Mouse (Mus musculus): Measurements from ENCODE around the gene Tmem138. TPM values are rescaled to one million over a fixed set of nuclear protein-coding genes. Genes with fewer than 3 reads are reported as not detected.
A peak's percentile ranks its signal among the peaks of the same experiment; 100 is the strongest.

Tmem138 gene
- polyA plus RNA-seq, 1 experiment from 2014 or later, result 35.0 TPM

DNA sequence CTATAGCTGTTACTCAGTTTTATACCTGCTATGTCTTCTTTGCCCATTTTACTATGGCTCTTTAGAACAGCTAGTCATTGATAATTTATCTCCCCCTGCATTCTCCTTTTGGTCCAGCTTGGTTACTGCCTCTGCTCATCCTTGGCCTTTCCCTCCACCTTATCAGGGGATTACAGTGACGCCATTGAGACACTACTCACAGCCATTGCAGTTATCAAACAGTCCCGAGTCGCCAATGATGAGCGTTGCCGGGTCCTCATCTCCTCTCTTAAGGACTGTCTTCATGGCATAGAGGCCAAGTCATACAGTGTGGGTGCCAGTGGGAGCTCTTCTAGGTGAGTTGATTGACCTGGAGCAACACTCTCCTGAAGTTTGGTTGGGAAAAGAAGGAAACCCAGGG lies 37.7 kb downstream of the Tmem138 start:
- H3K4me2 ChIP-seq (ENCODE audit: low read length), result no peak overlapping the region
- 92% methylated on average over 5 of the region's 5 CpGs for WGBS
- no peaks in the 10 kb centered on the region for H3K27me3 ChIP-seq (ENCODE audit: insufficient read depth, low read length)
- no peak overlapping the region for H3K4me3 ChIP-seq (replicated peaks; ENCODE audit: low read depth, low read length)
- no peak for DNase-seq (ENCODE audit: low spot score)
- H3K9ac ChIP-seq (ENCODE audit: low read depth, low read length), result no peak overlapping the region
- no peak overlapping the region for H3K27ac ChIP-seq
- TF ChIP-seq CTCF (IDR thresholded peaks at IDR 0.05; ENCODE audit: low read depth), result no peak
- ATAC-seq (replicated peaks; ENCODE audit: low FRiP score, low read depth), result no peak
- H3K36me3 ChIP-seq (ENCODE audit: insufficient read depth, low read length), result peaks cover 60% of the 10 kb centered on the region
- H3K9me3 ChIP-seq (replicated peaks; ENCODE audit: low read length), result no peaks in the 10 kb centered on the region
- H3K4me1 ChIP-seq (replicated peaks; ENCODE audit: insufficient read depth, low read length), result no peaks in the 10 kb centered on the region

- ATAC-seq (replicated peaks; ENCODE audit: low FRiP score, low read depth) (no peak), DNase-seq (ENCODE audit: low spot score) (no peak)
- Histone ChIP-seq H3K9ac (ENCODE audit: low read depth, low read length) (no peak overlapping the region), H3K9me3 (replicated peaks; ENCODE audit: low read length) (no peaks in the 10 kb centered on the region), H3K27ac (no peak overlapping the region), H3K36me3 (ENCODE audit: insufficient read depth, low read length) (peaks cover 39% of the 10 kb centered on the region), H3K4me3 (replicated peaks; ENCODE audit: low read depth, low read length) (no peak overlapping the region), H3K4me2 (ENCODE audit: low read length) (no peak overlapping the region), H3K4me1 (replicated peaks; ENCODE audit: insufficient read depth, low read length) (peaks cover 17% of the 10 kb centered on the region), H3K27me3 (ENCODE audit: insufficient read depth, low read length) (no peaks in the 10 kb centered on the region)
- TF ChIP-seq CTCF (IDR thresholded peaks at IDR 0.05; ENCODE audit: low read depth), result peak; percentile 28; the same call in 1 of the 2 replicates
- WGBS, result 93% methylated on average over 1 of the region's 1 CpGs
These were observed 47.1 kb downstream of the Tmem138 start for GRCm38 (mm10) chr19:10530082-10530481.

DNA sequence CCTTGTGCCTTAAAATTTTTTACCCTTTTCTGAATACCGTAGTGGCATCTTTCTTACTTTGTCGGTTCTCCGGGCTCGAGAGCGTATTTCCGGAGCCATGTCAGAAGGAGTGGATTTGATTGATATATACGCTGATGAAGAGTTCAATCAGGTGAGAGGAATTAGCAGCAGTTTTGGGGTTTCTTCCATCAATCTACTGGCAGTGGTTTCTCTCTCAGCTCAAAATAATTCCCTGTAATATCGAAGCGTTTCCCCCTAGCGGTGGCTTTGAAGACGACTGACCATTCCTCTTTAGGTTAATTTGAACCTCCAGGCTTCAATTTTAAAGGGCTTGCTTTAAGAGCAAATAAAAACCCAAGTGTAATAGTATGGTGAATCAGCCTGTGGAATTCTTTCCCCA lies 51.3 kb downstream of the Tmem138 start, which contains the start of gene Sdhaf2:
Sdhaf2 (minus strand) TSS at position 233 of the 400 bp plus-strand sequence.
- TF ChIP-seq CTCF (IDR thresholded peaks at IDR 0.05; ENCODE audit: low read depth), result peak; percentile 73
- H3K9me3 ChIP-seq (replicated peaks; ENCODE audit: low read length), result no peaks in the 10 kb centered on the region
- ATAC-seq (replicated peaks; ENCODE audit: low FRiP score, low read depth) (no peak), DNase-seq (ENCODE audit: low spot score) (peak; percentile 91)
- under 1% methylated on average over 11 of the region's 11 CpGs for WGBS
- peak within 1 kb of the TSS; percentile 91 for H3K4me3 ChIP-seq (replicated peaks; ENCODE audit: low read depth, low read length)
- no peaks in the 10 kb centered on the region for H3K27me3 ChIP-seq (ENCODE audit: insufficient read depth, low read length)
- H3K36me3 ChIP-seq (ENCODE audit: insufficient read depth, low read length), result peaks cover 11% of the 10 kb centered on the region; the same call in 1 of the 2 replicates
- peak within 1 kb of the TSS; percentile 100 for H3K9ac ChIP-seq (ENCODE audit: low read depth, low read length)
- H3K4me2 ChIP-seq (ENCODE audit: low read length), result peak within 1 kb of the TSS; percentile 63
- H3K27ac ChIP-seq, result peak within 1 kb of the TSS; percentile 100
- H3K4me1 ChIP-seq (replicated peaks; ENCODE audit: insufficient read depth, low read length), result peaks cover 23% of the 10 kb centered on the region

DNA sequence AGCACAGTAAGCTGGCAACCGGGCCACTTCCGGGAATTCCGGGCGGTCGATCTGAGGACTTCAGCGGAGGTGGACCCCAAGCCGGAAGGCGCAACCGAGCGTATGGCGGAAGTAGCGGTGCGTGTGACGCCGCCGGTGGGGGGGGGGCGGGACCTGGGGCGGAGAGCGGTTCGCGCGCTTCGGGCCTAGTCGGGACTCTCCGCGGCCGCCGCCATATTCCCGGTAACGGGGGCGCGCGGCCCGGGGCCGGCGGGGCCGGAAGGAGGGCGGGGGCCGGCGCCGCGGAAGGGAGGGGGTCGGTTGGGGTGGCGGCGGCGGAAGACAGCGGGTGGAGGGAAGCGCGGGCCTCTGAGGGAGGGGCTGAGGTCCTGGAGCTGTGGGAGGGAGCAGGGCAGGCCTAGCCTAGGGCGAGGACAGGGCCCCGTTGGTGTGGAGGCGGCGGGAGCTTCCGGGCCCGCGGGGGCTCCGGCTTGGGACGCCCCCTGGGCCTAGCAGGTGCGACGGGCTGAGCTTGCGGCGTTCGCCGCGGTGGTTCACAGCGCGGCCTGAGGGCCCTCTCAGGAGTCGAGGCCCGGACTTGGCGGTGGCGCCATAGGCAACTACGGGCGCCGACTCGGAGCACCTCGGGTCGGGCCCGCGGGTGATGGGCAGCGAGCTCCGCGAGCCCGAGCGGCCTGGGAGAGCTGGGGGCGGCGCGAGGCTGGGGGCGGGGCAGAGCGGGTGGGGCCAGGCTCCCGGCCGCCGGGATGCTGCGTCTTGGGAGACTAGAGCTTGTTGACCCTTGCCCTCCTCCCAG lies 51.9 kb downstream of the Tmem138 start, which contains the start of gene Cpsf7:
Cpsf7 (plus strand) TSS at position 161 of the 796 bp plus-strand sequence.
- H3K4me3 ChIP-seq (replicated peaks; ENCODE audit: low read depth, low read length), result peak within 1 kb of the TSS; percentile 91
- no peak for TF ChIP-seq CTCF (IDR thresholded peaks at IDR 0.05; ENCODE audit: low read depth)
- under 1% methylated on average over 60 of the region's 93 CpGs for WGBS
- peak within 1 kb of the TSS; percentile 100 for H3K27ac ChIP-seq
- peaks cover 23% of the 10 kb centered on the region for H3K4me1 ChIP-seq (replicated peaks; ENCODE audit: insufficient read depth, low read length)
- ATAC-seq (replicated peaks; ENCODE audit: low FRiP score, low read depth) (peak; percentile 93), DNase-seq (ENCODE audit: low spot score) (peak; percentile 95)
- H3K4me2 ChIP-seq (ENCODE audit: low read length), result peak within 1 kb of the TSS; percentile 63
- H3K9ac ChIP-seq (ENCODE audit: low read depth, low read length), result peak within 1 kb of the TSS; percentile 100
- H3K36me3 ChIP-seq (ENCODE audit: insufficient read depth, low read length), result 0 out of 2 replicates have a peak, but pooled peaks cover 5% of the 10 kb centered on the region
- H3K27me3 ChIP-seq (ENCODE audit: insufficient read depth, low read length), result no peaks in the 10 kb centered on the region
- no peaks in the 10 kb centered on the region for H3K9me3 ChIP-seq (replicated peaks; ENCODE audit: low read length)

DNA sequence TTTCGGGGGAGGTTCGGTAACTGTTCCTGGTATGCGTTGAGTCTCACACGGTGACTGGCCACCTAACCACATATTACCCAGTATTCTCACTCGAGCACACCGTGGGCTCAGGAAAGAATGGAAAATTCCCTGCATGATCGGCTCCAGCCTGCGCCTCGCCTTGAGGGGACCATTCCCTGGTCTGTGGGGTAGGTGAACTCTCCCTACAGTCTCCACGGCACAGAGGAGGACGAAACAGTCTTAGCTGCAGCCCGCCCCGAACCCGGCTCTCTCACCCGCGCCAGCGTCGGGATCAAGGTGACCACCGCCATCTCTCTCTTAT lies 52.4 kb downstream of the Tmem138 start:
- Histone ChIP-seq H3K4me3 (replicated peaks; ENCODE audit: low read depth, low read length) (peak overlapping the region; percentile 91), H3K36me3 (ENCODE audit: insufficient read depth, low read length) (0 out of 2 replicates have a peak, but pooled peaks cover 5% of the 10 kb centered on the region), H3K9ac (ENCODE audit: low read depth, low read length) (peak overlapping the region; percentile 100), H3K4me2 (ENCODE audit: low read length) (peak overlapping the region; percentile 63), H3K27me3 (ENCODE audit: insufficient read depth, low read length) (no peaks in the 10 kb centered on the region), H3K27ac (peak overlapping the region; percentile 100), H3K9me3 (replicated peaks; ENCODE audit: low read length) (no peaks in the 10 kb centered on the region), H3K4me1 (replicated peaks; ENCODE audit: insufficient read depth, low read length) (peaks cover 23% of the 10 kb centered on the region)
- under 1% methylated on average over 19 of the region's 19 CpGs for WGBS
- DNase-seq (ENCODE audit: low spot score) (no peak), ATAC-seq (replicated peaks; ENCODE audit: low FRiP score, low read depth) (no peak)
- no peak; the same call in 1 of the 2 replicates for TF ChIP-seq CTCF (IDR thresholded peaks at IDR 0.05; ENCODE audit: low read depth)

DNA sequence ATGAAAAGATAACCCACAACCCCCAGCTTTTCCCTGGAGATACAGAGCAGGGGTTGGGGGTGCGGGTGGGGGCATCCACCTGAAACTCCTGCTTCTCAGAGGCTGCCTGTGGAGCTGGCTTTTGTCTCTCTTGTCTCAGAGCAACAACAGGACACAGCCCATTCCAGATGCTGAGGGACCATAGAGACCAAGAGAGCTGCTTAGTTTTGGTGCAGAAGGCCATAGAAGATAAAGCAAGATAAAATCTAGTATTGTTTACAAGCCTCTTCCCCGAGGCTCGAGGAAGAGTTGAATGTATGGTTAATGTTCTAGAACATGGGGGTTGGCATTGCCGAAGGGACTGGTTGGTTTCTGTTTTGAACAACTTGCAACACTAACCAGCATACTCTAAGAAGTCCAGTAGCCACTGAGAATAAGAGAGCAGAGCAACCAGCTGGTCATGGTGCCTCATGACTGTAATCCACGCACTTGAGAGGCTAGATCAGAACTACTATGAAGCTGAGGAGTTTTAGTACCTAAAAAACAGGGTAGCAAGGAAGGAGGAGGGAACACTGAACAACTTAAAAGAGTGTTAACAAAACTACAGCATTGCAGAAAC lies 53.6 kb downstream of the Tmem138 start:
- Histone ChIP-seq H3K27me3 (ENCODE audit: insufficient read depth, low read length) (no peaks in the 10 kb centered on the region), H3K36me3 (ENCODE audit: insufficient read depth, low read length) (0 out of 2 replicates have a peak, but pooled peaks cover 5% of the 10 kb centered on the region), H3K9ac (ENCODE audit: low read depth, low read length) (no peak overlapping the region), H3K27ac (no peak overlapping the region), H3K4me1 (replicated peaks; ENCODE audit: insufficient read depth, low read length) (peaks cover 23% of the 10 kb centered on the region), H3K4me2 (ENCODE audit: low read length) (peak overlapping the region; percentile 63; the same call in 1 of the 2 replicates), H3K9me3 (replicated peaks; ENCODE audit: low read length) (no peaks in the 10 kb centered on the region), H3K4me3 (replicated peaks; ENCODE audit: low read depth, low read length) (no peak overlapping the region)
- DNase-seq (ENCODE audit: low spot score) (no peak), ATAC-seq (replicated peaks; ENCODE audit: low FRiP score, low read depth) (no peak)
- 71% methylated on average over 5 of the region's 5 CpGs for WGBS
- TF ChIP-seq CTCF (IDR thresholded peaks at IDR 0.05; ENCODE audit: low read depth), result no peak

All from kidney, postnatal 0 days (tissue).